Mouse (Mus musculus): ENCODE data around the gene Cdk8. TPM values are rescaled to one million over a fixed set of nuclear protein-coding genes. Genes with fewer than 3 reads are reported as not detected.

The Cdk8 gene
- total RNA-seq, 2 experiments from 2014 or later: 40.7 to 44.5 TPM

GRCm38 (mm10) chr5:146271662-146272061 is 40.6 kb downstream of the Cdk8 start:
- no peak overlapping the region for H3K4me3 ChIP-seq
- no peak for DNase-seq (ENCODE audit: low spot score in 2 of 2)
- TF ChIP-seq CTCF (conservative IDR thresholded peaks at IDR 0.05): no peak
- H3K27ac ChIP-seq: no peak overlapping the region

GRCm38 (mm10) chr5:146273096-146273495 is 42.1 kb downstream of the Cdk8 start:
- no peak for TF ChIP-seq CTCF (conservative IDR thresholded peaks at IDR 0.05)
- Histone ChIP-seq H3K27ac (no peak overlapping the region), H3K4me3 (no peak overlapping the region)
- no peak for DNase-seq (ENCODE audit: low spot score in 2 of 2)

- peak in 1 of 2 experiments; percentile 56 for DNase-seq (ENCODE audit: low spot score in 2 of 2)
- Histone ChIP-seq H3K4me3 (no peak overlapping the region), H3K27ac (peak overlapping the region; percentile 78)
- TF ChIP-seq CTCF (conservative IDR thresholded peaks at IDR 0.05): no peak
Measured at GRCm38 (mm10) chr5:146274420-146275045, 43.5 kb downstream of the Cdk8 start.

GRCm38 (mm10) chr5:146277513-146277912 is 46.5 kb downstream of the Cdk8 start:
- TF ChIP-seq CTCF (conservative IDR thresholded peaks at IDR 0.05): no peak
- DNase-seq (ENCODE audit: low spot score in 2 of 2): no peak
- no peak overlapping the region for H3K4me3 ChIP-seq
- H3K27ac ChIP-seq: no peak overlapping the region

- Histone ChIP-seq H3K27ac (no peak overlapping the region), H3K4me3 (no peak overlapping the region)
- no peak for DNase-seq (ENCODE audit: low spot score in 2 of 2)
- no peak for TF ChIP-seq CTCF (conservative IDR thresholded peaks at IDR 0.05)
Measured at GRCm38 (mm10) chr5:146280012-146280411, 49.0 kb downstream of the Cdk8 start.

GRCm38 (mm10) chr5:146281241-146281818 is 50.3 kb downstream of the Cdk8 start:
- Histone ChIP-seq H3K4me3 (no peak overlapping the region), H3K27ac (no peak overlapping the region)
- no peak for TF ChIP-seq CTCF (conservative IDR thresholded peaks at IDR 0.05)
- no peak for DNase-seq (ENCODE audit: low spot score in 2 of 2)

- no peak for DNase-seq (ENCODE audit: low spot score in 2 of 2)
- no peak for TF ChIP-seq CTCF (conservative IDR thresholded peaks at IDR 0.05)
- no peak overlapping the region for H3K4me3 ChIP-seq
- no peak overlapping the region for H3K27ac ChIP-seq
Measured at GRCm38 (mm10) chr5:146281884-146282579, 51.0 kb downstream of the Cdk8 start.

- no peak for DNase-seq (ENCODE audit: low spot score in 2 of 2)
- Histone ChIP-seq H3K27ac (no peak overlapping the region), H3K4me3 (no peak overlapping the region)
- TF ChIP-seq CTCF (conservative IDR thresholded peaks at IDR 0.05): no peak
Measured at GRCm38 (mm10) chr5:146283899-146284298, 52.9 kb downstream of the Cdk8 start.

- peak overlapping the region; percentile 48 for H3K27ac ChIP-seq
- no peak for TF ChIP-seq CTCF (conservative IDR thresholded peaks at IDR 0.05)
- no peak overlapping the region for H3K4me3 ChIP-seq
- no peak for DNase-seq (ENCODE audit: low spot score in 2 of 2)
Measured at GRCm38 (mm10) chr5:146287416-146287815, 56.4 kb downstream of the Cdk8 start.

GRCm38 (mm10) chr5:146288048-146288501 is 57.0 kb downstream of the Cdk8 start:
- H3K4me3 ChIP-seq: no peak overlapping the region
- peak overlapping the region; percentile 48 for H3K27ac ChIP-seq
- DNase-seq (ENCODE audit: low spot score in 2 of 2): peak; percentile 25 to 49
- TF ChIP-seq CTCF (conservative IDR thresholded peaks at IDR 0.05): no peak

GRCm38 (mm10) chr5:146289921-146290320 is 58.9 kb downstream of the Cdk8 start:
- H3K4me3 ChIP-seq: no peak overlapping the region
- 0 out of 2 replicates have a peak overlapping the region, but pooled peaks have one; percentile 14 for H3K27ac ChIP-seq
- no peak for TF ChIP-seq CTCF (conservative IDR thresholded peaks at IDR 0.05)
- DNase-seq (ENCODE audit: low spot score in 2 of 2): no peak

- DNase-seq (ENCODE audit: low spot score in 2 of 2): no peak
- H3K4me3 ChIP-seq: no peak overlapping the region
- no peak overlapping the region for H3K27ac ChIP-seq
- no peak for TF ChIP-seq CTCF (conservative IDR thresholded peaks at IDR 0.05)
Measured at GRCm38 (mm10) chr5:146290446-146290845, 59.4 kb downstream of the Cdk8 start.

GRCm38 (mm10) chr5:146291560-146291959 is 60.5 kb downstream of the Cdk8 start:
- no peak overlapping the region for H3K27ac ChIP-seq
- no peak for DNase-seq (ENCODE audit: low spot score in 2 of 2)
- H3K4me3 ChIP-seq: no peak overlapping the region
- TF ChIP-seq CTCF (conservative IDR thresholded peaks at IDR 0.05): no peak
